8 mouse cellular contexts compared by ENCODE assay signal in the genomic region with DNA sequence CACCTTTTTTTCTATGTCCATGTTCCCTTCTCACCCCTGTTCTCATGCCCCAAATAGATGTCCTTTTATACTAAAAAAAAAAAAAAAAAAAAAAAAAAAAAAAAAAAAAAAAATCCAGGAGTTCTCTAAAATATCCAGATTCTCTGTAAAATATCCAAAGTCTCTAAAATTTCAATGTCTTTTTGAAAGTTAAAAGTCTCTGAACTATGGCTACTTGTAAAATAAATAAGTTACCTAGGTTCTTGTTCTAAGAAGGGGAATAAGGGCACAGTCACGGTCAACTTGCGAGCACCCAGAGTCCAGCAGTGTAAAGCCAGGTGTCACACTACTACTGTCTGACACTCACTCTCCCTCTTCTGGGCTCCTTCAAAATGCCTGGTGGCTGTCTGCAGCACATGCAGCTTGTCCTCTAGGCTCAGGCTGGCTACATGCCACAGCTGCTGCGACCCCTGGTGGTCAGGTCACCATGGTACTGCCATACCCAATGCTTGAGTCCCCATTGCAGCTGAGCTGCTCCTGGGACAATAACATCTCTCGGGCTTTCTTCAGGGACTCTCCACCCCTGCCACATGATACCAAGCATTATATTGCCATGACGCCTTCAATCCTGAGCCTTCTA. TPM values are rescaled to one million over a fixed set of nuclear protein-coding genes. Genes with fewer than 3 reads are reported as not detected.
DNase-seq lines count a peak whose midpoint lies in the region; ATAC-seq lines count a peak whose summit lies in the region.

No protein-coding gene starts in this region.

- H3K4me2 ChIP-seq in midbrain, embryonic 14.5 days (ENCODE audit: low read length) = no peak overlapping the region
- H3K4me2 ChIP-seq in stomach, embryonic 15.5 days = no peak overlapping the region

- WGBS in midbrain, embryonic 14.5 days = 44% methylated on average over 5 of the region's 5 CpGs
- 56% methylated on average over 5 of the region's 5 CpGs for WGBS in stomach, embryonic 15.5 days

- peaks cover 69% of the 10 kb centered on the region for H3K36me3 ChIP-seq in midbrain, embryonic 14.5 days (ENCODE audit: control insufficient read depth, insufficient read depth, low read length)
- H3K36me3 ChIP-seq in stomach, embryonic 15.5 days = peaks cover 38% of the 10 kb centered on the region

- no peaks in the 10 kb centered on the region for H3K4me1 ChIP-seq in midbrain, embryonic 14.5 days (ENCODE audit: control insufficient read depth, insufficient read depth, low read length)
- H3K4me1 ChIP-seq in stomach, embryonic 15.5 days = no peaks in the 10 kb centered on the region

- H3K27me3 ChIP-seq in midbrain, embryonic 14.5 days (ENCODE audit: control insufficient read depth, insufficient read depth, low read length) = no peaks in the 10 kb centered on the region
- no peaks in the 10 kb centered on the region for H3K27me3 ChIP-seq in stomach, embryonic 15.5 days (replicated peaks)

- no peak overlapping the region for H3K9ac ChIP-seq in midbrain, embryonic 14.5 days (replicated peaks; ENCODE audit: low read length)
- H3K9ac ChIP-seq in stomach, embryonic 15.5 days = no peak overlapping the region

- H3K27ac ChIP-seq in midbrain, embryonic 14.5 days (replicated peaks; ENCODE audit: low read depth, low read length) = no peak overlapping the region
- H3K27ac ChIP-seq in stomach, embryonic 15.5 days = no peak overlapping the region

- H3K9me3 ChIP-seq in midbrain, embryonic 14.5 days (ENCODE audit: control insufficient read depth, low read length) = no peaks in the 10 kb centered on the region
- H3K9me3 ChIP-seq in stomach, embryonic 15.5 days = no peaks in the 10 kb centered on the region

- H3K4me3 ChIP-seq in midbrain, embryonic 14.5 days (replicated peaks; ENCODE audit: low read depth, low read length) = no peak overlapping the region
- H3K4me3 ChIP-seq in stomach, embryonic 15.5 days (replicated peaks) = no peak overlapping the region

- intact Hi-C loops in left cerebral cortex, postnatal 4 days (cut with DNase I) = loop anchor here (10.0 kb wide), 1 partner anchor 88 kb away; no protein-coding TSS in a partner anchor

- ATAC-seq in midbrain, embryonic 14.5 days (ENCODE audit: low FRiP score, low TSS enrichment) = no peak
- ATAC-seq in stomach, embryonic 15.5 days (ENCODE audit: insufficient read depth, low FRiP score, low read depth) = peak; percentile 60; the same call in 1 of the 2 replicates

- DNase-seq in left cerebral cortex, adult 11 months (ENCODE audit: low spot score) = peak; percentile 24
- no peak for DNase-seq in left cerebral cortex, adult 8-10 months (ENCODE audit: low spot score in 2 of 2)
- peak; percentile 20 for DNase-seq in cerebellum, adult 9-11 months
- DNase-seq in gastrocnemius, postnatal 10 days = peak; percentile 91
- peak; percentile 41 for DNase-seq in hindlimb bud, embryonic 11.5 days (ENCODE audit: extremely low spot score, low read depth, low spot score)
- peak; percentile 87 for DNase-seq in left cerebral cortex, postnatal 4 days
- peak; percentile 84 for DNase-seq in midbrain, embryonic 14.5 days

RNA-seq across cellular contexts. Expression of a gene that starts 18.3 kb away (rescaled TPM):
- total RNA-seq in left cerebral cortex, adult 8-10 months (2022) = 10 to 100 TPM; 49.1 to 67.2 (median 58.5) TPM
- total RNA-seq in gastrocnemius, postnatal 10 days (2021) = 10 to 100 TPM in 1 of 2 experiments, 1 to 10 TPM in 1; 7.0 to 10.1 TPM
- 100 to 1,000 TPM in 1 of 2 experiments, 10 to 100 TPM in 1; 97.2 to 103 TPM for total RNA-seq in left cerebral cortex, postnatal 4 days (2021)
- 36.8 and 45.9 TPM in 2 replicates for polyA plus RNA-seq in midbrain, embryonic 14.5 days (2014; fragmentation: Nextera tagmentation; extraction: Ambion mirVana)
- 40.6 and 51.9 TPM in 2 replicates for polyA plus RNA-seq in stomach, embryonic 15.5 days (2015; fragmentation: Nextera tagmentation; extraction: Ambion mirVana)

RNA-seq across cellular contexts. Expression of a gene that starts 44.2 kb away (rescaled TPM):
- total RNA-seq in left cerebral cortex, adult 8-10 months (2022) = 1 to 10 TPM; 4.0 to 5.4 (median 4.0) TPM
- 1 to 10 TPM; 3.5 to 3.7 TPM for total RNA-seq in gastrocnemius, postnatal 10 days (2021)
- total RNA-seq in left cerebral cortex, postnatal 4 days (2021) = 1 to 10 TPM; 3.8 TPM
- polyA plus RNA-seq in midbrain, embryonic 14.5 days (2014; fragmentation: Nextera tagmentation; extraction: Ambion mirVana) = 5.3 and 5.5 TPM in 2 replicates
- polyA plus RNA-seq in stomach, embryonic 15.5 days (2015; fragmentation: Nextera tagmentation; extraction: Ambion mirVana) = 5.4 and 5.6 TPM in 2 replicates

RNA-seq across cellular contexts. Expression of a gene that starts 44.3 kb away (rescaled TPM):
- total RNA-seq in left cerebral cortex, adult 8-10 months (2022) = 10 to 100 TPM; 46.2 to 56.3 (median 50.2) TPM
- total RNA-seq in gastrocnemius, postnatal 10 days (2021) = 10 to 100 TPM; 25.5 to 27.9 TPM
- total RNA-seq in left cerebral cortex, postnatal 4 days (2021) = 10 to 100 TPM; 59.3 to 61.9 TPM
- polyA plus RNA-seq in midbrain, embryonic 14.5 days (2014; fragmentation: Nextera tagmentation; extraction: Ambion mirVana) = 71.2 and 78.3 TPM in 2 replicates
- polyA plus RNA-seq in stomach, embryonic 15.5 days (2015; fragmentation: Nextera tagmentation; extraction: Ambion mirVana) = 41.8 and 42.5 TPM in 2 replicates

RNA-seq across cellular contexts. Expression of a gene that starts 49.0 kb away (rescaled TPM):
- total RNA-seq in left cerebral cortex, adult 8-10 months (2022) = not detected
- total RNA-seq in gastrocnemius, postnatal 10 days (2021) = not detected
- total RNA-seq in left cerebral cortex, postnatal 4 days (2021) = not detected
- polyA plus RNA-seq in midbrain, embryonic 14.5 days (2014; fragmentation: Nextera tagmentation; extraction: Ambion mirVana) = not detected in 2 replicates
- 0.09 and 0.13 TPM in 2 replicates for polyA plus RNA-seq in stomach, embryonic 15.5 days (2015; fragmentation: Nextera tagmentation; extraction: Ambion mirVana)

Comparison
In these comparisons a context has a peak if more than half of its experiments do, and no peak if none do; other contexts are left out.
1. DNase-seq: peak in left cerebral cortex, adult 11 months (single experiment), cerebellum, adult 9-11 months (single experiment), gastrocnemius, postnatal 10 days (single experiment), hindlimb bud, embryonic 11.5 days (single experiment), left cerebral cortex, postnatal 4 days (single experiment) and midbrain, embryonic 14.5 days (single experiment); none in left cerebral cortex, adult 8-10 months (0 of 2).
2. RNA of a gene that starts 18.3 kb away (total RNA-seq): 97.2 to 103 TPM in left cerebral cortex, postnatal 4 days and 49.1 to 67.2 TPM in left cerebral cortex, adult 8-10 months; 7.0 to 10.1 TPM in gastrocnemius, postnatal 10 days; every median in the first group is over 4 times any median in the second.